Mouse (Mus musculus) limb, embryonic 15.5 days (tissue): ENCODE measurements around the gene Ikzf5. TPM values are rescaled to one million over a fixed set of nuclear protein-coding genes. Genes with fewer than 3 reads are reported as not detected.
"Not testable (repeated sequence)": the region's sequence is repeated elsewhere in the genome, so short reads cannot be mapped to it uniquely, and the experiment has no call there.

Experiments used
- ATAC-seq: fragments of 200-750 bp; cut with Nextera tagmentation; 2 replicates; pipeline ENCODE4 v1.8.0; 2017; ENCODE audit warnings: low read depth, moderate TSS enrichment; ENCODE audit not compliant: insufficient number of reproducible peaks, low FRiP score, low TSS enrichment
- H3K27ac ChIP-seq: fragments of 300-500 bp; sonication (generic); 2 replicates; pipeline ENCODE4 v1.5.1; 2015; ENCODE audit warnings: moderate library complexity, mild to moderate bottlenecking, inconsistent platforms
- H3K27me3 ChIP-seq: fragments of 300-500 bp; sonication (generic); 2 replicates; pipeline ENCODE4 v1.6.1; 2015; ENCODE audit warnings: inconsistent platforms
- H3K36me3 ChIP-seq: fragments of 300-500 bp; sonication (generic); 2 replicates; pipeline ENCODE4 v1.6.1; 2015; ENCODE audit warnings: inconsistent platforms
- H3K4me1 ChIP-seq: fragments of 300-500 bp; sonication (generic); 2 replicates; pipeline ENCODE4 v1.6.1; 2015; ENCODE audit warnings: inconsistent platforms
- H3K4me2 ChIP-seq: fragments of 300-500 bp; sonication (generic); 2 replicates; pipeline ENCODE4 v1.6.1; 2015; ENCODE audit warnings: mild to moderate bottlenecking, inconsistent platforms
- H3K4me3 ChIP-seq: fragments of 300-500 bp; sonication (generic); 2 replicates; pipeline ENCODE4 v1.5.1; 2015; ENCODE audit warnings: mild to moderate bottlenecking, inconsistent platforms
- H3K9ac ChIP-seq: fragments of 300-500 bp; sonication (generic); 2 replicates; pipeline ENCODE4 v1.6.1; 2015; ENCODE audit warnings: inconsistent platforms
- H3K9me3 ChIP-seq: fragments of 300-500 bp; sonication (generic); 2 replicates; pipeline ENCODE4 v1.6.1; 2016; ENCODE audit warnings: inconsistent platforms
- WGBS: fragments of 180-500 bp; shearing (Covaris S2); methylation state at CpG from one replicate; pipeline ENCODE4 v1.1.7; 2015; 5-methylcytosine and 5-hydroxymethylcytosine counted together
- polyA plus RNA-seq: library from polyadenylated mRNA; unstranded; fragments of >200 nt; fragmentation: Nextera tagmentation; extraction: Ambion mirVana; gene quantifications from 2 replicates; pipeline ENCODE4 v1.2.1, GENCODE M21; 2015

Ikzf5 gene
- 11.5 and 12.5 TPM in 2 replicates for polyA plus RNA-seq

- Histone ChIP-seq H3K36me3 (no peaks in the 10 kb centered on the region), H3K4me1 (peaks cover 17% of the 10 kb centered on the region), H3K9ac (peak within 1 kb of the TSS; percentile 97), H3K4me3 (peak within 1 kb of the TSS; percentile 73), H3K9me3 (no peaks in the 10 kb centered on the region), H3K27ac (peak within 1 kb of the TSS; percentile 87), H3K4me2 (peak within 1 kb of the TSS; percentile 72), H3K27me3 (no peaks in the 10 kb centered on the region)
- under 1% methylated on average over 42 of the region's 42 CpGs for WGBS
- peak; percentile 98 for ATAC-seq
Observed at GRCm38 (mm10) chr7:131410416-131411058, at the start of gene Ikzf5, which contains the start of gene Acadsb. Gene Ikzf5, minus strand, starts transcription at chr7:131410521. Gene Acadsb, plus strand, starts transcription at chr7:131410601.

GRCm38 (mm10) chr7:131456714-131457113, 46.4 kb upstream of the Ikzf5 start:
- Histone ChIP-seq H3K9ac (no peak overlapping the region), H3K4me1 (no peaks in the 10 kb centered on the region), H3K9me3 (no peaks in the 10 kb centered on the region), H3K27me3 (no peaks in the 10 kb centered on the region), H3K36me3 (no peaks in the 10 kb centered on the region), H3K27ac (no peak overlapping the region), H3K4me2 (no peak overlapping the region), H3K4me3 (no peak overlapping the region)
- ATAC-seq = no peak
- WGBS = 82% methylated on average over 5 of the region's 5 CpGs

DNA sequence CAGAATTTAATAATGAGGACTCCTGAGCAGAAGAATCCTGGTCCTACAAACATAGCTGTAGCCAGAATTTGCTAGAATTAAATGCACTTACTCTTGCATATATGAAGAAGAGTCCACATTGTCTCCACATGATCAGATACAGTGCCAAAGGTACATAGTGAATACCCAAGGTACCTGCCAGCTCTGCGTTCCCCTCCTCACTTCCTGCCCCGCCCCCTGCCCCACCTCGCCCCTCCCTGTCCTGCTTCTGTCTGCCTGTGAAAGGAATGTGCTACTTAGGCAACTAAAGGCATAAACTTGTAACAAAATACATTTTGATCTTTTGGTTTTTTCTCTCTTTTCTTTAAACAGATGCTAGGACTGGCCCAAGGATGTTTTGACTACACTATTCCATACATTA, 26.7 kb upstream of the Ikzf5 start:
- H3K27me3 ChIP-seq = no peaks in the 10 kb centered on the region
- H3K27ac ChIP-seq = no peak overlapping the region
- H3K4me2 ChIP-seq = no peak overlapping the region
- H3K9me3 ChIP-seq = no peaks in the 10 kb centered on the region
- no peak overlapping the region for H3K4me3 ChIP-seq
- peaks cover 13% of the 10 kb centered on the region for H3K36me3 ChIP-seq
- 56% methylated on average over 3 of the region's 3 CpGs for WGBS
- no peak for ATAC-seq
- no peaks in the 10 kb centered on the region for H3K4me1 ChIP-seq
- H3K9ac ChIP-seq = no peak overlapping the region

- Histone ChIP-seq H3K9ac (no peak overlapping the region), H3K4me1 (no peaks in the 10 kb centered on the region), H3K4me2 (no peak overlapping the region), H3K9me3 (no peaks in the 10 kb centered on the region), H3K27ac (no peak overlapping the region), H3K36me3 (peaks cover 16% of the 10 kb centered on the region), H3K4me3 (no peak overlapping the region), H3K27me3 (no peaks in the 10 kb centered on the region)
- no peak for ATAC-seq
- WGBS = 76% methylated on average over 1 of the region's 1 CpGs
Observed at GRCm38 (mm10) chr7:131434276-131434675, 24.0 kb upstream of the Ikzf5 start.

DNA sequence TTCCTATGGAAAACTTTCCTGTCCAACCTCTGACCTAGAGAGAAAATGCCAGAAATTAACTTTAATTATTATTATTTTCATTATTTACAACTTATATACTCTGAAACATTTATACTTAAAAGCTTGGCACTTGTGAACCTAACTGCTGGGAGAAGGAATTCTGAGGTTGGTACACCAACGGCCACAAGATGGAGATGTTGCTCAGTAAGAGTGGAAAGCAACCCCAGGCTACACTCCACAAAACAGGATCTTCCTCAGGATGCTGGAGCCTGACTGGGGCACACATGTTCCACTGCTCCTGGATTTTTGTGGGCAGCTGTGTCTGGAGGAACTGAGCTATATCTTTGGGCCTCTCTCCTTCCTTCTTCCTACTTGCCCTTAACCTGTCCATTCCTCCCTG, 21.9 kb upstream of the Ikzf5 start:
- no peak for ATAC-seq

GRCm38 (mm10) chr7:131427331-131427730, 17.0 kb upstream of the Ikzf5 start:
- no peak overlapping the region for H3K27ac ChIP-seq
- no peak for ATAC-seq
- H3K9ac ChIP-seq = no peak overlapping the region
- H3K36me3 ChIP-seq = peaks cover 35% of the 10 kb centered on the region
- H3K4me1 ChIP-seq = no peaks in the 10 kb centered on the region
- 89% methylated on average over 5 of the region's 5 CpGs for WGBS
- H3K4me2 ChIP-seq = no peak overlapping the region
- no peaks in the 10 kb centered on the region for H3K27me3 ChIP-seq
- no peak overlapping the region for H3K4me3 ChIP-seq
- H3K9me3 ChIP-seq = no peaks in the 10 kb centered on the region

More for the DNA sequence above, 21.9 kb upstream of the Ikzf5 start:
- Histone ChIP-seq H3K4me2 (no peak overlapping the region), H3K27ac (no peak overlapping the region), H3K9ac (no peak overlapping the region), H3K27me3 (no peaks in the 10 kb centered on the region), H3K4me1 (no peaks in the 10 kb centered on the region), H3K36me3 (peaks cover 32% of the 10 kb centered on the region), H3K9me3 (no peaks in the 10 kb centered on the region), H3K4me3 (no peak overlapping the region)
- 11% methylated on average over 1 of the region's 1 CpGs for WGBS

- no peak overlapping the region for H3K27ac ChIP-seq
- H3K4me1 ChIP-seq = no peaks in the 10 kb centered on the region
- H3K4me3 ChIP-seq = no peak overlapping the region
- no peaks in the 10 kb centered on the region for H3K9me3 ChIP-seq
- no peak overlapping the region for H3K4me2 ChIP-seq
- peaks cover 24% of the 10 kb centered on the region for H3K36me3 ChIP-seq
- no peak overlapping the region for H3K9ac ChIP-seq
- H3K27me3 ChIP-seq = no peaks in the 10 kb centered on the region
- 76% methylated on average over 2 of the region's 2 CpGs for WGBS
- no peak for ATAC-seq
Observed at GRCm38 (mm10) chr7:131424912-131425311, 14.6 kb upstream of the Ikzf5 start.

DNA sequence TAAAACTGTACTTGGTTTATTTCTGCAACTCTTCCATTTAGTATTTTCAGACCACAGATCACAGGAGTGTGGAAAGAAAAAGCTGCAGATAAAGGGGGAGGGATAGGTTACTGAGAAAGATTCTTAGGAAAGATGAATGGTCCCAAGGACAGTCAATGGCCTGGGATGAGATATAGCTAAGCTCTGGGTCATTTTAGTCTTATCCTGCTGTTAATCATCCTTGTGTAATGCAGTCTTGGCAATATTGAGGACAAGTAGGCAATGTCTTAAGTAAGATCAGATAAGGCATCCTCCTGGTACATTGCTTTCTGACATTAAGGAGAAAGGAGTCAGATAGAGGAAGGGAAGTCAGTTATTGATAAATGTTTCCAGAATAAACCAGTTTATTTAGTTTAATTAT, 7.3 kb upstream of the Ikzf5 start:
- Histone ChIP-seq H3K9me3 (no peaks in the 10 kb centered on the region), H3K36me3 (no peaks in the 10 kb centered on the region), H3K4me2 (no peak overlapping the region), H3K27ac (no peak overlapping the region), H3K4me3 (no peak overlapping the region), H3K27me3 (no peaks in the 10 kb centered on the region), H3K4me1 (no peaks in the 10 kb centered on the region; the same call in 1 of the 2 replicates), H3K9ac (no peak overlapping the region)
- no peak for ATAC-seq

DNA sequence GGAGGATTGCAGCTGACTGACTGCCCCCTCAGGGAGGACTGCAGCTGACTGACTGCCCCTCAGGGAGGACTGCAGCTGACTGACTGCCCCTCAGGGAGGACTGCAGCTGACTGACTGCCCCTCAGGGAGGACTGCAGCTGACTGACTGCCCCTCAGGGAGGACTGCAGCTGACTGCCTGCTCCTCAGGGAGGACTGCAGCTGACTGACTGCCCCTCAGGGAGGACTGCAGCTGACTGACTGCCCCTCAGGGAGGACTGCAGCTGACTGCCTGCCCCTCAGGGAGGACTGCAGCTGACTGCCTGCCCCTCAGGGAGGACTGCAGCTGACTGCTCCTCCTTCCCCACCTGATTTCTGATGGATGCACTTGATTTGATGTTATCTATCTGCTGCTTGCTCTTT, 6.4 kb upstream of the Ikzf5 start:
- H3K4me1 ChIP-seq, H3K27ac ChIP-seq, H3K36me3 ChIP-seq, ATAC-seq, H3K4me2 ChIP-seq, H3K9ac ChIP-seq, H3K27me3 ChIP-seq, H3K4me3 ChIP-seq, H3K9me3 ChIP-seq: not testable (repeated sequence)

DNA sequence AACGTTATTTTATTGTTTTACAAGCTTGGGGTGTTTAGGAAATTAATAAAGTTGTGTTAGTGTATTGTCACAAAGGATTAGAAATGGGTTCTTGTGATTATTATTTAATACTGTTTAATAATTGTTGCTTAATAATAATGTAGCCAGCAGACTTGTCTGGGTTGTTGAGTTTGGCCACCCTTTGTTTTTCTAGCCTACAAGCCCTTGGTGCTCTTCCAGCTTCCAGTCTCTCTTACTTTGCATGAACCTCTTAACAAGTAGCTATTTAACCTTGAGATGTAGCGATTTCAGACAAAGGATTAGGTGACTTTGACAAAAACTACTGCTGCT, 1.6 kb upstream of the Ikzf5 start:
- Histone ChIP-seq H3K36me3 (no peaks in the 10 kb centered on the region), H3K4me1 (peaks cover 17% of the 10 kb centered on the region), H3K9ac (no peak overlapping the region), H3K4me2 (peak overlapping the region; percentile 72; the same call in 1 of the 2 replicates), H3K27ac (no peak overlapping the region), H3K9me3 (no peaks in the 10 kb centered on the region), H3K27me3 (no peaks in the 10 kb centered on the region), H3K4me3 (peak overlapping the region; percentile 73; the same call in 1 of the 2 replicates)
- WGBS = 29% methylated on average over 2 of the region's 2 CpGs
- no peak for ATAC-seq

DNA sequence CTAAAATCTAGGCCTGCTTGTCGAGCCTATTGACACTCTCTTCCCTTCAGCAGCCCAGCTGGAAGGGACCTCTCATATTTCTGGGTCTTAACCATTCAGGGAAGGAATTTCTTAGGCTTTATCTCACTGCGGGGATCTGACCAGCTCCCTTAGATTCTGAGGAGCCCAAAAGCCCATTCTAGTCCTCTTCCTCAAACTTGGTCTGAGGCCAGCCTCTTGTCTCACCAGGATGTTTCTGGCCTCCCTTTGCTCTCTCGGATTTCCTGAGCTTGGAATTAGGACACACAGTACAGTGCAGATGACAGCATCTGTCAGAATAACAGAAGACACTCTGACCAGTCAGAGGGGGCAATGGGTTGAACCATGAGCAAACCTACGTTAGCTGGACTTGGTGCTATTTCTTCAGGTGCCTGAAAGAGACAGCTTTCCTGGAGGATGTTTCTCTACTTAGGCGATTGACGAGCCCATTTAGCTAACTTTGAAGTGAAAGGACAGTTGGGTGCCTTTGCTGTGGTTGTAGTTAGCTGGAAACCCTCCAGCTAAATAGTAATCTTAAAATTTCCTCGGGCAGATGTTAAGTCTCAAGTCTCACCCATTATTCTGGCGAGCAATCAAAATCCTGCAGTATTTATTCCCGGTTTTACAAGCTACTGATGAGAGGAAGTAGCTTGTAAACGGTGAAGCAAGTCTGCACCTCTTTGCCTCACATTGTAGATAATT, 1.1 kb upstream of the Ikzf5 start:
- 14% methylated on average over 10 of the region's 10 CpGs for WGBS
- no peaks in the 10 kb centered on the region for H3K27me3 ChIP-seq
- no peaks in the 10 kb centered on the region for H3K36me3 ChIP-seq
- H3K4me2 ChIP-seq = peak overlapping the region; percentile 72
- H3K4me1 ChIP-seq = peaks cover 17% of the 10 kb centered on the region
- H3K9me3 ChIP-seq = no peaks in the 10 kb centered on the region
- H3K9ac ChIP-seq = no peak overlapping the region
- peak overlapping the region; percentile 73 for H3K4me3 ChIP-seq
- no peak for ATAC-seq
- no peak overlapping the region for H3K27ac ChIP-seq

GRCm38 (mm10) chr7:131409988-131410385, 334 bp downstream of the Ikzf5 start:
- H3K9ac ChIP-seq = peak overlapping the region; percentile 97
- WGBS = under 1% methylated on average over 38 of the region's 38 CpGs
- H3K27me3 ChIP-seq = no peaks in the 10 kb centered on the region
- H3K9me3 ChIP-seq = no peaks in the 10 kb centered on the region
- ATAC-seq = no peak; the same call in 1 of the 2 replicates
- peak overlapping the region; percentile 73 for H3K4me3 ChIP-seq
- H3K4me1 ChIP-seq = peaks cover 17% of the 10 kb centered on the region
- peak overlapping the region; percentile 87 for H3K27ac ChIP-seq
- peak overlapping the region; percentile 72 for H3K4me2 ChIP-seq
- H3K36me3 ChIP-seq = no peaks in the 10 kb centered on the region
